ENCODE assay signal across 8 mouse cellular contexts in genomic region chr9:120932797-120933586, GRCm38 (mm10). TPM values are rescaled to one million over a fixed set of nuclear protein-coding genes. Genes with fewer than 3 reads are reported as not detected.
DNase-seq lines count a peak whose midpoint lies in the region; ATAC-seq lines count a peak whose summit lies in the region.

No protein-coding gene starts in this region.

- peak; percentile 70 for ATAC-seq in inflammation-experienced regulatory T-cells, adult 6 months
- ATAC-seq in megakaryocyte-erythroid progenitor cell, adult 5-6 weeks (replicated peaks; ENCODE audit: low FRiP score, low TSS enrichment, poor library complexity, severe bottlenecking): peak; percentile 60

- intact Hi-C loops in gastrocnemius, postnatal 14 days (cut with DNase I; ENCODE audit: low total_unique reads): loop anchor here (10.0 kb wide), 1 partner anchor 328 kb away; no protein-coding TSS in a partner anchor
- intact Hi-C loops in left cerebral cortex, postnatal 10 days (cut with DNase I): loop anchor here (5.0 kb wide), 2 partner anchors 86 to 156 kb away; no protein-coding TSS in a partner anchor

- peak; percentile 99 for DNase-seq in adrenal gland, adult 18-20 months (ENCODE audit: low spot score in 2 of 2)
- peak; percentile 95 for DNase-seq in embryo, embryonic 10.5 days (ENCODE audit: low spot score)
- peak; percentile 98 for DNase-seq in gastrocnemius, postnatal 14 days
- DNase-seq in left cerebral cortex, postnatal 10 days (ENCODE audit: extremely low spot score in 1 of 2, low spot score in 2 of 2): peak; percentile 94 to 98
- peak; percentile 96 for DNase-seq in right cerebral cortex, postnatal 14 days
- DNase-seq in urinary bladder, postnatal 25 days (ENCODE audit: low spot score): peak; percentile 98

RNA-seq across cellular contexts. Expression of gene Ctnnb1, which starts 4.0 kb away (rescaled TPM):
- 100 to 1,000 TPM; 754 to 848 TPM for total RNA-seq in adrenal gland, adult 18-20 months (2021)
- total RNA-seq in gastrocnemius, postnatal 14 days (2021): 100 to 1,000 TPM; 221 to 244 TPM
- 10 to 100 TPM; 64.5 to 97.0 (median 82.2) TPM for polyA plus RNA-seq in inflammation-experienced regulatory T-cells, adult 6 months (2017; shearing (Covaris generic))
- total RNA-seq in left cerebral cortex, postnatal 10 days (2021): 100 to 1,000 TPM; 681 to 724 TPM
- 290 and 302 TPM in 2 replicates for total RNA-seq in megakaryocyte-erythroid progenitor cell, adult 5-6 weeks (2014; fragmentation: Nextera tagmentation)
- total RNA-seq in megakaryocyte-erythroid progenitor cell, adult 5-6 weeks (2017): 475 and 509 TPM in 2 replicates

Comparison
In these comparisons a context has a peak if more than half of its experiments do, and no peak if none do; other contexts are left out.
1. Peak in every context shown above with its lines: DNase-seq and ATAC-seq.